Mouse (Mus musculus) liver, embryonic 12.5 days (tissue): ENCODE measurements around the gene Mmgt2. TPM values are rescaled to one million over a fixed set of nuclear protein-coding genes. Genes with fewer than 3 reads are reported as not detected.

ENCODE experiments used
- ATAC-seq: fragments of 200-750 bp; cut with Nextera tagmentation; 2 replicates; pipeline ENCODE4 v1.8.0; 2017; ENCODE audit warnings: moderate number of reproducible peaks, mild to moderate bottlenecking, moderate library complexity
- H3K27ac ChIP-seq: fragments of 300-500 bp; sonication (generic); 2 replicates; pipeline ENCODE4 v1.5.1; 2016; ENCODE audit warnings: mild to moderate bottlenecking
- H3K27me3 ChIP-seq: fragments of 300-500 bp; sonication (generic); replicated peaks from 2 replicates; pipeline ENCODE4 v1.6.1; 2016; ENCODE audit warnings: mild to moderate bottlenecking, moderate library complexity
- H3K36me3 ChIP-seq: fragments of 300-500 bp; sonication (generic); 2 replicates; pipeline ENCODE4 v1.6.1; 2016; ENCODE audit warnings: mild to moderate bottlenecking, moderate library complexity
- H3K4me1 ChIP-seq: fragments of 300-500 bp; sonication (generic); 2 replicates; pipeline ENCODE4 v1.6.1; 2016
- H3K4me2 ChIP-seq: fragments of 300-500 bp; sonication (generic); 2 replicates; pipeline ENCODE4 v1.6.1; 2016; ENCODE audit warnings: mild to moderate bottlenecking, moderate library complexity
- H3K4me3 ChIP-seq: fragments of 300-500 bp; sonication (generic); 2 replicates; pipeline ENCODE4 v1.5.1; 2016; ENCODE audit warnings: mild to moderate bottlenecking, moderate library complexity
- H3K9ac ChIP-seq: fragments of 300-500 bp; sonication (generic); 2 replicates; pipeline ENCODE4 v1.6.1; 2016; ENCODE audit warnings: mild to moderate bottlenecking, moderate library complexity
- H3K9me3 ChIP-seq: fragments of 300-500 bp; sonication (generic); replicated peaks from 2 replicates; pipeline ENCODE4 v1.6.1; 2016; ENCODE audit warnings: mild to moderate bottlenecking, moderate library complexity
- WGBS: fragments of 180-500 bp; shearing (Covaris S2); methylation state at CpG from one replicate; pipeline ENCODE4 v1.1.7; 2016; ENCODE audit not compliant: insufficient replicate concordance; 5-methylcytosine and 5-hydroxymethylcytosine counted together
- polyA plus RNA-seq: library from polyadenylated mRNA; unstranded; fragments of >200 nt; fragmentation: Nextera tagmentation; extraction: Ambion mirVana; gene quantifications from 2 replicates; pipeline ENCODE4 v1.2.1, GENCODE M21; 2016

Mmgt2 gene
- polyA plus RNA-seq, 1 experiment from 2014 or later, result 17.0 TPM

DNA sequence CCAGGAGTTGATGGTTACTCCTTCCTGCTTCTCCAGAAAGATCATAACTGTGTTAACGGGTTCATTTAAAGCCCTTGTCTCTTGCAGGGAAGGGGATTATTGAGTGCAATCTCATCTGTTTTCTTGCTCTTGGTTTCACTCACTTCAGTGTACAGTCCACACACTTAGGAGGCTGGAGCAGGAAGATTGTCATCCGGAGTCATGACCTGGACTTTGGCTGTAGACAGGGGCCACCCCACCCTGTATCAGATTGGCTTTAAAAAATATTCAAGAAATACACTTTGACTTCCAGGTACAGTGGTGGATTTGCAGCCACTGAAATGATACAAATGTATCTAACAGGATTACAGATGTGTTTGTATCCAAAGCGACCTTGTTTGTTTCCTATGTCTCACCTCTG is 43.1 kb downstream of the Mmgt2 start:
- 79% methylated on average over 3 of the region's 3 CpGs for WGBS
- H3K27me3 ChIP-seq, result no peaks in the 10 kb centered on the region
- no peak overlapping the region for H3K27ac ChIP-seq
- no peaks in the 10 kb centered on the region for H3K4me1 ChIP-seq
- no peak overlapping the region for H3K4me2 ChIP-seq
- no peak overlapping the region for H3K9ac ChIP-seq
- ATAC-seq, result no peak
- H3K36me3 ChIP-seq, result no peaks in the 10 kb centered on the region
- H3K4me3 ChIP-seq, result no peak overlapping the region
- H3K9me3 ChIP-seq, result 0 out of 2 replicates have a peak, but pooled peaks cover 3% of the 10 kb centered on the region

DNA sequence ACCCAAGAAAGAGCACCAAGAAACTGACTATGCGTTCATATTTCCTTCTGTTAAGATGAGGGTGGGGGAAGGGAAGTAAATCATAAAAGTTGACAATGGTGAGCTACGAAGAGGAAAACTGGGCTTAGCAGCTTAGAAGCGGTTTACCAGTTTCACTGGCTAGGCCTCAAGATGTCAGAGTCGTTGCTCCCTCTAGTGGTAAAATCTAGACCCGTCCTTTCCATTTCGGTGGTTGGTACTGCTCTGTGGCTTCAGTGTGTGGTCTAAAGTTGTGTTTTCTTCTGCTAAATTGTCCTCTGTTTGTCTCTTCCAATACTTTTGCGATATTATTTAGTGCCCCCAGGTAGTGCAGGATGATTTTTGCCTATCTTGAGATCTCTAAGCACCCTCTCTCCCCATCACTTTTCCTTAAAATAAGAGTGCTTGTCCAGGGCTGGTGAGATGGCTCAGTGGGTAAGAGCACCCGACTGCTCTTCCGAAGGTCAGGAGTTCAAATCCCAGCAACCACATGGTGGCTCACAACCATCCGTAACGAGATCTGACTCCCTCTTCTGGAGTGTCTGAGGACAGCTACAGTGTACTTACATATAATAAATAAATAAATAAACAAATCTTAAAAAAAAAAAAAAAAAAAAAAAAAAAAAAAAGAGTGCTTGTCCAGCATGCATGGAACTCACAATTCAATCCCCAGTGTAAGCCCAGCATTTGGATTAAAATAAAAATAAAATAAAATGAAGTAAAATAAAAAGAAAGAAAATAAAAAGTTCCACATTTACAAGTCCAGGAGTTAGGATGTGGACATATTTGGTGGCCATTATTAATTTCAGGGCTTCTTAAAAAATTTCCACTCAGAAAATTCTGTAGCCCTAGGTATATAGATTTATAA is 45.1 kb downstream of the Mmgt2 start:
- Histone ChIP-seq H3K27me3 (no peaks in the 10 kb centered on the region), H3K9ac (no peak overlapping the region), H3K4me2 (no peak overlapping the region), H3K4me3 (no peak overlapping the region), H3K9me3 (0 out of 2 replicates have a peak, but pooled peaks cover 3% of the 10 kb centered on the region), H3K4me1 (no peaks in the 10 kb centered on the region), H3K27ac (no peak overlapping the region), H3K36me3 (no peaks in the 10 kb centered on the region)
- 0 out of 2 replicates have a peak, but pooled peaks have one; percentile 18 for ATAC-seq
- WGBS, result 26% methylated on average over 11 of the region's 11 CpGs

GRCm38 (mm10) chr11:62695126-62695525 is 46.7 kb downstream of the Mmgt2 start:
- H3K4me3 ChIP-seq, result no peak overlapping the region
- no peak overlapping the region for H3K27ac ChIP-seq
- no peaks in the 10 kb centered on the region for H3K4me1 ChIP-seq
- H3K9me3 ChIP-seq, result 0 out of 2 replicates have a peak, but pooled peaks cover 3% of the 10 kb centered on the region
- 89% methylated on average over 8 of the region's 8 CpGs for WGBS
- H3K9ac ChIP-seq, result no peak overlapping the region
- H3K36me3 ChIP-seq, result no peaks in the 10 kb centered on the region
- no peak overlapping the region for H3K4me2 ChIP-seq
- ATAC-seq, result no peak
- no peaks in the 10 kb centered on the region for H3K27me3 ChIP-seq

DNA sequence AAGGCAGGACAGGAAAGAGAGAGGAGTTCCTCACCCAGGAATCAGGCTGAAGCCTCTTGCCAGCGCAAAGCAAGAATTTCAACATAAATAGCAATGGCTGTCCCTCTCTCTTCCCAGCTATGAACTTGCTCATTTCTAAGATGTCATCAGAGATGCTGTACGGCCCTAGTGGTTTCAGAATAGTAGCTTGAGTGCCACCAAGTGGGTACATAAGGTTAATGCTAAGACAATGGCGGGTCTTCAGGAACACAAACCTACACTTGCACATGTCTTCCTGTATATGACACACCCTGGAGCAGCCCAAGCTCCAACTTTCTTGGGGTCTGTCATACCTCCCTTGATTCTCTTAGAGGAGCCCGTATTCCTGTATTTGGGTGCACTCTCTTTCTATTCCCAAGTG is 51.3 kb downstream of the Mmgt2 start:
- 54% methylated on average over 4 of the region's 4 CpGs for WGBS
- no peak overlapping the region for H3K9ac ChIP-seq
- no peak for ATAC-seq
- H3K4me2 ChIP-seq, result no peak overlapping the region
- no peak overlapping the region for H3K4me3 ChIP-seq
- H3K4me1 ChIP-seq, result no peaks in the 10 kb centered on the region
- H3K27ac ChIP-seq, result no peak overlapping the region
- H3K36me3 ChIP-seq, result no peaks in the 10 kb centered on the region
- 0 out of 2 replicates have a peak, but pooled peaks cover 3% of the 10 kb centered on the region for H3K9me3 ChIP-seq
- no peaks in the 10 kb centered on the region for H3K27me3 ChIP-seq

GRCm38 (mm10) chr11:62701218-62701617 is 52.8 kb downstream of the Mmgt2 start:
- no peaks in the 10 kb centered on the region for H3K9me3 ChIP-seq
- H3K36me3 ChIP-seq, result no peaks in the 10 kb centered on the region
- no peak for ATAC-seq
- H3K4me3 ChIP-seq, result no peak overlapping the region
- H3K9ac ChIP-seq, result no peak overlapping the region
- 66% methylated on average over 1 of the region's 1 CpGs for WGBS
- no peaks in the 10 kb centered on the region for H3K27me3 ChIP-seq
- no peaks in the 10 kb centered on the region for H3K4me1 ChIP-seq
- no peak overlapping the region for H3K4me2 ChIP-seq
- no peak overlapping the region for H3K27ac ChIP-seq

- Histone ChIP-seq H3K9ac (no peak overlapping the region), H3K27me3 (no peaks in the 10 kb centered on the region), H3K9me3 (no peaks in the 10 kb centered on the region), H3K36me3 (no peaks in the 10 kb centered on the region), H3K4me1 (no peaks in the 10 kb centered on the region), H3K27ac (no peak overlapping the region), H3K4me3 (no peak overlapping the region), H3K4me2 (no peak overlapping the region)
- no peak for ATAC-seq
- 77% methylated on average over 2 of the region's 2 CpGs for WGBS
Observed at GRCm38 (mm10) chr11:62706141-62706540, 57.7 kb downstream of the Mmgt2 start.

DNA sequence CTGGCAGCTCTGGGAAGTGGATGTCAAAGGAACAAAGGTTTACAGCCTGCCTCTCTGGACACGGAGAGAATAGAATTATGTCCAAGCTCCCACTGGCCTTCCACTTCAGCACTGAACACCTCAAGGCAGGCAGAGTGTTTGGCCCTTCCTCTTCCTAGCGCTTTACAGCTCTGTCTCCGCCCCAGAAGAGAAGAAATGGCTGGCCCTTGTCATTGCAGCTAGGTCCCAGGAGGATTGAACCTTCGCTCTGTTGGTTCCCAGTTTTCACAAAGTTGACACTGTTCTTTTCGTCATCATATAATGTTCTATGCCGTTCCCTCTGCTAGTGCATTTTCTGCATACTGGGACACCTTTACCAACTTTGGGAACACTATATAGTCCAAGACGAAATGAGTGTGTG is 59.8 kb downstream of the Mmgt2 start:
- Histone ChIP-seq H3K27ac (no peak overlapping the region), H3K4me2 (no peak overlapping the region), H3K4me3 (no peak overlapping the region), H3K9me3 (no peaks in the 10 kb centered on the region), H3K36me3 (no peaks in the 10 kb centered on the region), H3K4me1 (no peaks in the 10 kb centered on the region), H3K27me3 (no peaks in the 10 kb centered on the region), H3K9ac (no peak overlapping the region)
- WGBS, result 64% methylated on average over 7 of the region's 7 CpGs
- no peak for ATAC-seq

GRCm38 (mm10) chr11:62710657-62711056 is 62.2 kb downstream of the Mmgt2 start:
- ATAC-seq, result no peak
- H3K4me1 ChIP-seq, result no peaks in the 10 kb centered on the region
- no peaks in the 10 kb centered on the region for H3K36me3 ChIP-seq
- H3K9ac ChIP-seq, result no peak overlapping the region
- H3K4me3 ChIP-seq, result no peak overlapping the region
- H3K27me3 ChIP-seq, result no peaks in the 10 kb centered on the region
- 64% methylated on average over 5 of the region's 5 CpGs for WGBS
- no peak overlapping the region for H3K27ac ChIP-seq
- H3K9me3 ChIP-seq, result no peaks in the 10 kb centered on the region
- H3K4me2 ChIP-seq, result no peak overlapping the region

Other genes with a start within 250 kb of the Mmgt2 start
- gene Pigl, start 190.2 kb upstream of the Mmgt2 start, polyA plus RNA-seq, result 7.9 TPM in 2 replicates
- gene Ncor1, start 190.1 kb upstream of the Mmgt2 start, polyA plus RNA-seq, result 108 and 112 TPM in 2 replicates
- gene Cenpv, start 109.4 kb upstream of the Mmgt2 start, polyA plus RNA-seq, result 30.6 and 32.3 TPM in 2 replicates
- gene Ubb, start 97.5 kb upstream of the Mmgt2 start, polyA plus RNA-seq, result 1,472 and 1,525 TPM in 2 replicates
- gene Trpv2, start 74.2 kb upstream of the Mmgt2 start, polyA plus RNA-seq, result 8.0 and 9.0 TPM in 2 replicates
- 3.4 and 3.7 TPM in 2 replicates for gene Lrrc75a, start 141 bp upstream of the Mmgt2 start, polyA plus RNA-seq
- 1.2 and 1.6 TPM in 2 replicates for gene Zfp287, start 83.2 kb downstream of the Mmgt2 start, polyA plus RNA-seq
- gene Gm10428, start 104.4 kb downstream of the Mmgt2 start, polyA plus RNA-seq, result not detected in 2 replicates
- 2.8 and 3.0 TPM in 2 replicates for gene Zfp286, start 140.8 kb downstream of the Mmgt2 start, polyA plus RNA-seq
- gene Trim16, start 171.6 kb downstream of the Mmgt2 start, polyA plus RNA-seq, result 1.5 and 1.8 TPM in 2 replicates
- gene Fbxw10, start 198.4 kb downstream of the Mmgt2 start, polyA plus RNA-seq, result 0.17 and 0.28 TPM in 2 replicates
- gene Tvp23b, start 230.8 kb downstream of the Mmgt2 start, polyA plus RNA-seq, result 32.2 and 35.0 TPM in 2 replicates